Mouse (Mus musculus): ENCODE data around the gene Dlgap1. TPM values are rescaled to one million over a fixed set of nuclear protein-coding genes. Genes with fewer than 3 reads are reported as not detected.
A peak's percentile ranks its signal among the peaks of the same experiment; 100 is the strongest.

Dlgap1 gene
- 366 and 367 TPM in 2 replicates for polyA plus RNA-seq (2012; rRNA removed)

DNA sequence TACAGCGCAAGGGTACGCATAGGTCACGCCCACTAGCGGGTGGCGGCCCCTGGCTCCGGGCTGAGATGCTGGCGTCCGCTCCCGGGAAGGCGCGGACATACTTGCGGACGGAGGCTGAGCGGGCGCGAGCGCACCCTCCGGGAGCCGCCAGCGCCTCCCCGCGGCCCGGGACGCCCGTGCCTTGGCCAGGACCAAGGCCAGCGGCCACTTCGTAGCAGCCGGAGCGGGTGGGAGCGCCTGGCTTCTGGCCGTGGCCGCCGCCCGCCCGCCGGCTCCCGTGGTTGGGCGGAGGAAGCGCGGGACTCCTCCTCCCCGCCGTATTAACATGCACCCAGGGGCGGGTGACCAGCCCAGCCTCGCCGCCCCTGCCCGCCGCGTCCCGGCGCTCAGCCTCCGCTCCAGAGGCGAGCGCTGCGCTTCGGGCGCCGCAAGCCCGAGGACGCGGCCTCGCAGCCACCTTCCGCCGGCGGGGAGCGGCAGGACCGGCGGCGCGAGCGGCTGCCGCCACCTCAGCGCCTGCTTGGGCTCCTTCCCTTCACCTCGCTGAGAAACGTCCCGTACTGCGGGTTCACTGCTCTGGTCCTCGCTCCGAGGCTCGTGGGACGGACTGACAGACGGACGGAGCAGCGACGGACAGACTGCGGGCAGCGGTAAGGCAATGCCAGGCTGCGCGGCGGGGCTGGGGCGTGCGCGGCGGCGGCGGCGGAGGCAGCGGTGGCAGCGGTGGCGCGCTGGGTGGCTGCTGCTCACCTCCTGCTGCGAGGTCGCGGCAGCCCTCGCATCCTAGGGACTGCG, at the start of gene Dlgap1:
Gene Dlgap1 (plus strand): TSS at position 53 of the 795 bp plus-strand sequence.
- DNase-seq (ENCODE audit: extremely low spot score in 1 of 2, low spot score in 1 of 2) = peak in 1 of 2 experiments; percentile 69

DNA sequence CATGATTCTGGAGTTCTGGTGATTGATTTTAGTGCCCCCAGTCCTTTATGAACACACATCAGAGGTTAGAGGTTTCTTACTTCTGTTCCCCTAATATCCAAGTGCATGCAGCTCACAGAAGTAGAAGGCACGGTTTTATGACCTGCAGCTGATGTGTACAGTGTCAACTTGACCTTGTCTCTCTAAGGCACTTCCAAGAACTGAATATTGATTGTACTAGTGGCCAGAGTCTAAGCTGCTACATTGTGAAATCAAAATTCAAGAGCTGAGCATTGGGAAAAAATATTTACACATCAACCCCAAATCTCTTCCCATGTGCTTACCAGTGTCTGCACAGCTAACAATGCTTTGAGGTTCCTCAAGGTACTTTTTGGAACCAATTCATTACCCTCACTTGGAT, 13.9 kb upstream of the Dlgap1 start:
- DNase-seq (ENCODE audit: extremely low spot score in 1 of 2, low spot score in 1 of 2) = no peak

DNA sequence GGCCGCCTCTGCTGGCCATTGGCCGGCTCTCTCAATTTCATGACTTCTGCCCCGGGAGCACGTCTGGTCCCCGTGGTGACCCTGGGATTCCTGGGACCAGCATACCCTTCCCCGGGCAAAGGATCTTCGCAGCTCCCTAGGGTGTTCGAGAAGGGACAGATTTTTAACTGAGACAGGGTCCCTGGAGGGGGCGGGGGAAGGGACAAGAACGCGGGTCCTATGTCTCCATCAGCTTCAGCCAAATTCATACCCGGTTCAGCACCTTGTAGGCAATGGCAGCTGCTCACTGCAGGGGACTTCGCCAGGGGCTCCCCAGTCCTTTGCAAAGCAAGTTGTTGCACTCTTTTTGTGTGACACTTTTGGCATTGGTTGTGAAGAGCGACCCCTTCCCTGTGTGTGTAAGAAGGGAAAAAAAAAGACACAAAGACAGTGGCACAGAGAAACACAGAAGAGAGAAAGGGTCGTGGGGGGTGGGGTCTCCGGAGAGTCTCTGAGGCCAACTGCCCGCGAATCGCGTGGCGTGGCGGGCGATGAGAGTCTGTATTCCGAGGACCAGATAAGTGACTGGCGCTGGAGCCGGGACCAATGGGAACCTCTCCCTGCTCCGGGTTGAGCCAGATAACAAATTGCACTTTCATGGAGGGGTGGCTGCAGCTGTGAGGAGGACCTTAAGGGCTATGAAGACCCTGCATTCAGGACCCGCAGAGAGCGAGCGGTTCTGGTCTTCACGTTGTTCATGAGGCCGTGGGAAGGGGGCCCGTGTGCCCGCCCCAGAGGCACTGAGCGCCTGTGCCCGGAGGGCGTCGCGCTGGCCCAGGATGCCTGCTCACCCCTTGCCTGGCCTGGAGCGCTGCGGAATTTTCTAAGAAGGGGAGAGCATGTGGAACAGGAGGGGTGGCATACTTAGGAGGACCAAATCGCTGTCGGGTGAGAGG, 1.2 kb downstream of the Dlgap1 start:
- DNase-seq (ENCODE audit: extremely low spot score in 1 of 2, low spot score in 1 of 2) = peak in 1 of 2 experiments; percentile 36

DNA sequence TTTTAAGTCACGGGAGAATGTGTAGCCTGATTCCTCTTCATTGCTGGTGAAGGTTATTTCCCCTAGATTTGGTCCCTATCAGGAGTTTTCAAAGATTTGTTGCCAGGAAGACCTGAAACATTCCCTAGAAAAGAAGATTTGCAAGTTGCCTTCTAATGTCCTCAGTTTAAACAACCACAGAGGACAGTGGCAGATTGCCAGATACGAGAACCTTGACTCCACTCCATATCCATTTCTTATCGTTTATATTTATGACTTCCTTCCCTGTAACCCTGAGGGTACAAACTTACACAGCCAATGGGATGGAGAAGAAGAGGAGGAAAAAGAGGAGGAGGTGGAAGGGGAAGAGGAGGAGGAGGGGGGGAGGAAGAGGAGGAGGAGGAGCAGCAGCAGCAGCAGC, 4.2 kb downstream of the Dlgap1 start:
- DNase-seq (ENCODE audit: extremely low spot score in 1 of 2, low spot score in 1 of 2) = no peak

DNA sequence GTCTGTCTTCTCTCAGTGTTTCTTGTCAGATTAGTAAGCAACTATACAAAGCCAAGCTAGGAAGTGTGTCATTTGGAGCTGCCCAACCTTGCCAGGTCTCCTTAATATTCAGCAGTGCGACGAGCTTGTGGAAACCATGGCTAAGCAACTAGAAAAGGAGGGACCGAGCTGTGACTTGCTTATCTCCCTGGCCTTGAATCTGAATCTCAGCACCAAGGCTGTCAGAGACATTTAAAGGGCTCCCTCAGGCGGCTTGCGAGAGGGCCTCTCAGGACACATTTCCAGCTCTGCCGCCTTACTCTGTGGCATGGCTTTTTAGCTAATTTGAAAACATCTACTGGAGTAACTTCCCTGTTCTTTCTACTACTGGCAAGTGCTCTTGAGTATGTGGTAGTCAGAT, 5.1 kb downstream of the Dlgap1 start:
- peak in 1 of 2 experiments; percentile 26 for DNase-seq (ENCODE audit: extremely low spot score in 1 of 2, low spot score in 1 of 2)

DNA sequence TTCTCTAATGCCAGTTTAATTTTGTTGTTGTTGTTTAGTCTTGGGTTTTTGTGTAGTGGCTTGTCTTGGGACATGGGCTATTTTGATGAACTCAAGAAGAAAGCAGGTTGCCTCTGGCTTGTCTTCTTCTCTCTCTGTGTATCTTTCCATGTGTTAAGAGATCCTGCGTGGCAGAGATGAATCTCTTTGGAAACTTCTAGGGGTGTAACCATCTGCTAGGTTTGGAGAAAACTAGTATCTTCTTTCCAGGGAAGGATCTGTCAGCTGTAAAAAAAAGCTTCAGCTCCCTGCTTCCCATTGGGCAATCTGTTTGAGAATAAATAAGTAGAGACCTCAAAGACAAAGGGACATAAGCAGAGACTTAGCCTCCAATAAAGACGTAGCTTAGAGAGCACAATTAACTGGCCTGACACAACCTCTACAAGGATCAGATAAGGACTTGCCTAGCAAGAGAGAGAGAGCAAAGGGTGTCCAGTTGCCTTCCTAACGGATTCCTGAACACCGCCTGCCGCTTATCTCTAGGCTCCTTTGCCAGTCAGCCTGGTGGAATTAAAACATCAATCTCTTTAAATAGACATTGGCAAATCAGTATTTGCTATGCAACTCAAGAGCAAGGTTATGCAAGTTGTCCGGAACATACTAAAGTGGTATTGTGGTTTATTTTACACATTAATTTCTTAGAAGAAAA, 13.5 kb downstream of the Dlgap1 start:
- DNase-seq (ENCODE audit: extremely low spot score in 1 of 2, low spot score in 1 of 2) = peak in 1 of 2 experiments; percentile 33

DNA sequence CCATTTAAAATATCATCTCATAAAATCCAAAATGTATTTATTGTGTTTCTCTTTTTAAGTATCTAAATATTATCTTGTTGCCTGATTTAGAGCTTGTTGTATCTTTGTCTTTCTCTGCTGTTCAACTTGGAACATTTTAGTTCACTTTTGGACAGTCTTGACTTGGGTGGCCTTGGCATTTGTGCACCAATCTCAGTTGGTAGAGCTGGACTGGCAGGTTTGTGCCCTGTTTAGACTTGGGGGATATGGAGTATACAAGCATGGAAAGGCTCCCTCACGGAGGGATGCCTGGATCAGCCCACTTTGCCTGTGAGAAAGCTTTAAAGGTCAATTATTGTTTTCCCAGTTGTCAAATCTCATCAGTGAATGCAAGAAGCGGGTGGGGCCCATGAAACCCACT, 27.5 kb downstream of the Dlgap1 start:
- DNase-seq (ENCODE audit: extremely low spot score in 1 of 2, low spot score in 1 of 2) = no peak

DNA sequence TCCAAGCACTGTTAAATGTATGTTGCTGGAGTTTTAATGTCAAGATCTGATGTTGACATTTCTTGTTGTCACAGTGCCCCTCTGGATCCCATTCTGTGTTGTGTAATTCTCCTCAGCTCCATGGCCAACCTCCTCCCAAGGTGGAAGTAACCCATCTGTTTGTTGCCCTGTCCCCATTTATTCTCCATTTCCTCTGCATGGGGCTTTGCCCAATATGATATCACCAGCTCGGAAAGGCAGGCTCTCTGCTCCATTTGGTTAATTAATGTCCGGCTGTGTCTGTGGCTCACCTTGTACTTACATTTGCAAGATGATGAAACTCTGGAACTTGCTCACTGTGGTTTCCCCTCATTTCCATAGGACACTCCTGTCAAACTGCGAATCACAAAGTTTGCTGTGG, 33.2 kb downstream of the Dlgap1 start:
- no peak for DNase-seq (ENCODE audit: extremely low spot score in 1 of 2, low spot score in 1 of 2)

DNA sequence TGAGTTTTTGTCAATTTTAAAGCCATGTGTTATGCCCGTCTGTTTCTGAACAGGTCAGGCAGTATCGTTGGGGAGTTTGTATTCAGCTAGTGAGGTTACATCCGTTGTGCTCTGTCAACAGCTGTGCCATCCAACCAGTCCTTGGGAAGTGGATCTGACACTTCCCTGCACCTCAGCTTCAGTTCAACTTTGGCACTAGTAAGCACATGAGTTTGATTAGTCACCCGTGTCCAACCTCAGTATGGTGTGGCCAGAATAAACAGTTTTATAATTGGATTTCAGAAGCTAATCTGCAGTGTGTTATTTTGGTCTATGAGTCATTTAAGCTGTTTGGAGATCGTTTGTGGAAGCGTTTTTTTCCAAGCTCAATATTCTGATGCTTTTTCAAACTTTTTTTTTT, 35.8 kb downstream of the Dlgap1 start:
- DNase-seq (ENCODE audit: extremely low spot score in 1 of 2, low spot score in 1 of 2) = no peak

DNA sequence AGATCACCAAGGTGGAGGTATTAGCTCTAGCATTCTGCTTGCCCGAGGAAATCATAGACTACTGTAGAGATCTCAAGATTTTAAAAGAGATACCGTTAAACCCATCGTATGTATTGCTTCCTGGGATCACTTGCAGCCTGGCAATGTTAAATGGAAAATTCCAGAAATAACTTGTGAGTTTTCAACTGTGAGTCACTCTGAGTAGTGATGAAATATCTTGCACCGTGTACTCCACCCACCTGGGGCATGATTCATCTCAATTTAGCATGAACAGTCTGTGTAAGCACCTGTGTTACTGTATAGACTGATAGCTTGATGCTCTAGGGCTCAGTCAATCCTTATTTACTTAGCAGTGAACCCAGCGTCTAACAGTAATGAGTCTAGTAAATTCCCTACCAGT, 38.7 kb downstream of the Dlgap1 start:
- peak; percentile 23 to 55 for DNase-seq (ENCODE audit: extremely low spot score in 1 of 2, low spot score in 1 of 2)

DNA sequence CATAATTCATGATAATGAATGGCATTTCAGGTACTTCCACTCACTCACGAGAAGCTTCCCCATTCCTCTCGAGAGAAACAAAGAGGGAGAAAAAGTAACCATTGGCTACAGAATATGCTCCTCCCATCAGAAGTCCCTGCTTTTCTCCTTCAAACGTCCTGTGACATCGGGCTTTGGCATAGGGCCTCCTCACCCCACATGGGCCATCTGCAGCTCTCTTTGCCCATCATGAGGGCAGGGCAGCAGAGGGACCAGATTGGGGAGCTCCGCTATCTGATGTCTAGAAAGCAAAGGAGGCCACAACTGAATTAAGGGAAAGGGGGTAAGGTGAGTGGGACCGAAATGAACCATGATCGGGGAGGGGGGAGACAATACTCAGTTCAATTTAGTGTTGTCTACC, 47.6 kb downstream of the Dlgap1 start:
- no peak for DNase-seq (ENCODE audit: extremely low spot score in 1 of 2, low spot score in 1 of 2)

DNA sequence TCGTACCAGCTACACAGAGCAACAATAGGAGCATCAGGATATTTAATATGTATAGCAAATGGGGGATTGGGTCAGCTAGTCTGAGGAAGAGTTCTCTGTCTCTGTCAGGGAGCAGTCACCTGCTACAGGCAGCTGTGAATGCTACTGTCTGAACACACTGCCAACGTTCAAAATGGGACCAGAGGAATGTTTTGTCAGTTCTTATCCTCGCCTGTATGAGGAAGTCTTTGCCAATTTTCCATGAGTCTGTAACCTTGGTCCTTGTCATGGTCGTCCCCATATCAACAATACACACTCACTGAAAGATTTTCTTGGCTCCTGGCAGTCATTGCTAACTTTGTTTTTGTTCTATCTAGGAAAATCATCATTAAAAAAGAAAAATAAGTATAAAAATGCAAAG, 51.5 kb downstream of the Dlgap1 start:
- no peak for DNase-seq (ENCODE audit: extremely low spot score in 1 of 2, low spot score in 1 of 2)

DNA sequence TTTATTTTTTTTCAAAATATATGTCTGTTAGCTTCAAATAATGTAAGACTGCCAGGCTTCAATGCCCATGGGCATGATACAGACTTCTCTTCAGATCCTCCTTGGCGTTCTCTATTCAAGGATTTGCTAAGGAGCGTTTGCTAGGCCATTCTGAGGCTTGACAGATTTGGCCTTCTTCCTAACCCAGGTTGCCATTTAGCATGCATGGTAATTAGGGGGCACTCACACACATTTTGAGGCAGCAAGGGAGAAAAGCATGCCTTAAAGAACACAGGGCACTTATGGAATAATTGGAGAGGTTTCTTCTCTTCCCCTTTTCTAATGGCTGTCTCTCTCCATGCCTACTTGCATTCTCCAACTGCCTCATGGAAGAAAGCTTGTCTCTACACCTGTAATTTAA, 53.7 kb downstream of the Dlgap1 start:
- DNase-seq (ENCODE audit: extremely low spot score in 1 of 2, low spot score in 1 of 2) = no peak

DNA sequence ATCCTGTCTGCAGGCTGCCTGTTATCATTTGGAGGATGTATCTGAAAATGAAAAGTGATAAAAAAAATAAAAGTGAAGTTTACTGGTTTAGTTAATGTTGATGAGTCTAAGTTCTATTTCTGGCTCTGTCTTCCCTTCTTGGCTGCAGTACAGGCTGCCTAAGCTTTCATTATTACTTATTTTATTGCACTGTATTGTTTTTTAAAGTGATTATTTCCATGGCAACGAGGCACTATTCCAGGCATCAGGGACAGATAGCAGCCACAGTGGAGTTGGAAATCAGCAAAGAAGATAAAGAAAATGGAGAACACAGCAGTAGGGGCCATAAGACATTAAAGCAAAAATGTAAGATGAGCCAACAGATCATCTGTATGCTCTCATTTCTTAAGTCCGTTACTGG, 66.0 kb downstream of the Dlgap1 start:
- DNase-seq (ENCODE audit: extremely low spot score in 1 of 2, low spot score in 1 of 2) = peak in 1 of 2 experiments; percentile 42

DNA sequence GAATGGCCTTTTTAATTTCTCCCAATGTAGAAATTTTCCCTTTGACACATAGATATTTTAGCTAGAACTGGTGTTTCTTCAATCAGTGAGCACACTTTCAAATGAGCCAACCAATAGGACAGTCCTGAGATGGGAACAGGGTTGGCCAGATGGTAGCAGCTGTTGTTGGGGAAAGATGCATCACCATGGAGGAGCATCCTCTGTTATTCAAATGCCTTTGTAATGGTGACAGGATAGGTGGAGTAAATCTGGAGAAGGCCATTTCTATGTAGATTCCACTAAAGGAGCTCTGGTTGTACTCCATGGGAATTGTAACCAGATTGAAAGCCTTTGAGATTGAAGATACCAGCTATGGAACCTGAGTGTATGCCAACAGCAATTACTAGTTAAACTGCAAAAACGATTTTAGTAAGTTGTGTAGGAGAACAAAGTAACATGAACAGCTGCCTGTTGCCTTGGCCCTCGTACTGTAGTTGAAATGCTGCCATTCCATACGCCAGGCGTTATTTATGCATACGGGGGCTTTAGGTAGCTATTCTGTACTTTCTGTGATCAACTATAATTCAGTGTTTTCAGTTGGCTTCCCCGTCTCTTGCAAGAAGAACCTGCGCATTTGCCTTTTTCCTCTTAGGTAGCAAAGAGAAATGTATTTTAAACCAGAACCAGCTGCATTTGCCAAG, 72.0 kb downstream of the Dlgap1 start:
- DNase-seq (ENCODE audit: extremely low spot score in 1 of 2, low spot score in 1 of 2) = peak; percentile 16 to 46

DNA sequence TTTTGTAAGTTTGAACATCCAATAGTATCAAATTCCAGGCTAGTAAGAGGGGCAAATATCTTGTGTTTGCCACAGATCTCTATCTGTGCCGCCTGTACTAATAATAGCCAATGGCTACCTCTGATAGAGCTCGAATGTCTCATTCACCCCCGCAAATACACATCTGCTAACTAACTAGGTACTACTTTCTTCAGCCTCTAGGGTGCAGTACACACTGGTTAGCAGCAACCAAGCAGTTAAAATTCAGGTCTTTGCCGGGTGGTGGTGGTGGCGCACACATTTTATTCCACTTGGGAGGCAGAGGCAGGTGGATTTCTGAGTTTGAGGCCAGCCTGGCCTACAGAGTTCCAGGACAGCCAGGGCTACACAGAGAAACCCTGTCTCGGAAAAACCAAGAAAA, 99.4 kb downstream of the Dlgap1 start:
- DNase-seq (ENCODE audit: extremely low spot score in 1 of 2, low spot score in 1 of 2) = no peak

DNA sequence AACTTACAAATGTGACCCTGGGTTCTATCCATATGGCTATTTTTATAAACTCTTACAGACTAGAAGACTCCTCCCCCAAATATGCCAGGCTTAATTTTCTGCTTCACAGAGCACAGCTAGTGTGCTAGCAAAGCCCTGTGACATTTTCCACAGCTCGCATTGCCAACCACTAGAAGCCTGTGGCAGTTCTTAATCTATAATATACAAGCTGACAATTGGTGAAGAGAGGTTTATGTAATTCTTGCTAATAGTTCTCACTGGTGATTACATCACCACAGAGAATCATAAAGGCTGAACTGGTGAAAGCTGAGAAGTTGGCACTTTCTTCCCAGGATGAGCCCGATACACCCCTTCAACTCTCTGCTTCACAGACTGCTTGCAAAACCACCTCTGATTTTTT, 103.2 kb downstream of the Dlgap1 start:
- no peak for DNase-seq (ENCODE audit: extremely low spot score in 1 of 2, low spot score in 1 of 2)

DNA sequence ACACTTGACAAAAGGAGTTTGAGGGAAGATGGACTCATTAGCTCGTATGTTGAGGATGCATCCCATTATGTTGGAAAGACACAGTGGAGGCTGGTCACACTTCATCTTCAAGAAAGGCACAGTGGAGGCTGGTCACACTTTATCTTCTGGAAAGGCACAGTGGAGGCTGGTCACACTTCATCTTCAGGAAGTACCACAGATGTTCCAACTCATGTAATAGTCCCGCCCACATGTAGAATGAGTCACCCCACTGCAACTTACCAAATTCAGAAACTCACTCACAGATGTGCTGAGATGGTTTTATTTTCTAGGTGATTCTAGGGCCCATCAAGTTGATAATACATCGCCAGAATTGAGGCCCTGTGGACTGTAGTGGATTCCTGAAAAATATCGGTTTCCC, 119.3 kb downstream of the Dlgap1 start:
- peak in 1 of 2 experiments; percentile 54 for DNase-seq (ENCODE audit: extremely low spot score in 1 of 2, low spot score in 1 of 2)

DNA sequence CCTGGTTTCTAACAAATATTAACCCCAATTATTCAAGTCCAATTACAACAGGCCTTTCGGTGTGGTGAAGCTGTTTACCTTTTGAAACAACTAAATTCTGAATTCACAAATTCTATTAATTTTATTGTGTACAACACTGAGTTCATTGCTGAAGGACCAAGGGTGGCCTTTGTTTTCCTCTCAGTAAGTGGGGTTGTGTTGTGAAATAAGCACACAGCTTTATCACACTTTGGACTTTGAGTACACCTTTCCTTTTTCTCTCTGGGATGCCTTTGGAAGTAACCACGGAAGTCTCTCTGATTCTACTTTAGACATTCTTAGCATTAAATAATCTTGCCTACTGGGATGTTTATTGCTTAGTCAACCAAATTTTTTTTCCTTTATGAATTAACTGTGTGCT, 121.9 kb downstream of the Dlgap1 start:
- DNase-seq (ENCODE audit: extremely low spot score in 1 of 2, low spot score in 1 of 2) = no peak

DNA sequence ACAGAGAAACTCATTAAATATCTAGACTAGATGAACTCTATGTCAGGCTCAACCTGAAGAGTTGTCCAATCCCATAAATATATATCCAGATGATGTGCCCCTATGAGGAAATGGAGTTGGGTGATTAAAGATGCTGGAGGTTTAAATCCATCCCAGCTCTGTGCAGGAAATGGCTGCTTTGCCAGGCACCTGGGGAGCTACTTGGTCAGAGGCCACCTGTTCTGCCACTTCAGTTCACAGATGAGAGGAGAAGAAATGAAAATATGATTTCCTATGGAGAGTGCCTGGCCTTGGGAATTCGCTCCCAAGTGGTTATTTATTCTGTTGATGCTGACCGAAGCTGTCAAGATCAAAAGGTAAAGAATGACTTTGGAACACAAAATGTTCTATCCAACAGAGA, 160.3 kb downstream of the Dlgap1 start:
- no peak for DNase-seq (ENCODE audit: extremely low spot score in 1 of 2, low spot score in 1 of 2)
